Mouse (Mus musculus): ENCODE results near the gene Hipk4. TPM values are rescaled to one million over a fixed set of nuclear protein-coding genes. Genes with fewer than 3 reads are reported as not detected.

The Hipk4 gene
- polyA plus RNA-seq, 1 experiment, result 0.48 TPM

GRCm38 (mm10) chr7:27549597-27549996 lies 26.5 kb downstream of the Hipk4 start:
- H3K27ac ChIP-seq (ENCODE audit: insufficient read depth, low read depth, low read length), result peak overlapping the region; percentile 13; the same call in 1 of the 2 replicates
- H3K36me3 ChIP-seq (ENCODE audit: control insufficient read depth, insufficient read depth, low read length), result no peaks in the 10 kb centered on the region
- TF ChIP-seq POLR2A (IDR thresholded peaks at IDR 0.05; ENCODE audit: low read depth, low read length) (no peak), CTCF (conservative IDR thresholded peaks at IDR 0.05; ENCODE audit: insufficient read depth, insufficient read length, low read depth, low read length) (no peak)
- no peak overlapping the region for H3K4me3 ChIP-seq (ENCODE audit: insufficient read depth, low read depth, low read length)
- no peaks in the 10 kb centered on the region for H3K27me3 ChIP-seq (replicated peaks; ENCODE audit: control insufficient read depth, insufficient read depth, low read length)
- DNase-seq, result peak; percentile 23
- 54% methylated on average over 6 of the region's 6 CpGs for WGBS
- H3K4me1 ChIP-seq (ENCODE audit: control insufficient read depth, insufficient read depth, low read length), result peaks cover 4% of the 10 kb centered on the region; the same call in 1 of the 2 replicates

- Histone ChIP-seq H3K36me3 (ENCODE audit: control insufficient read depth, insufficient read depth, low read length) (no peaks in the 10 kb centered on the region), H3K4me1 (ENCODE audit: control insufficient read depth, insufficient read depth, low read length) (peaks cover 4% of the 10 kb centered on the region; the same call in 1 of the 2 replicates), H3K27ac (ENCODE audit: insufficient read depth, low read depth, low read length) (no peak overlapping the region; the same call in 1 of the 2 replicates), H3K4me3 (ENCODE audit: insufficient read depth, low read depth, low read length) (peak overlapping the region; percentile 7), H3K27me3 (replicated peaks; ENCODE audit: control insufficient read depth, insufficient read depth, low read length) (no peaks in the 10 kb centered on the region)
- DNase-seq, result no peak
- 48% methylated on average over 5 of the region's 5 CpGs for WGBS
- TF ChIP-seq POLR2A (IDR thresholded peaks at IDR 0.05; ENCODE audit: low read depth, low read length) (no peak), CTCF (conservative IDR thresholded peaks at IDR 0.05; ENCODE audit: insufficient read depth, insufficient read length, low read depth, low read length) (no peak)
These were observed 29.0 kb downstream of the Hipk4 start for GRCm38 (mm10) chr7:27552070-27552469.

GRCm38 (mm10) chr7:27552931-27553513 lies 30.0 kb downstream of the Hipk4 start, which contains the start of the genes Pld3 and 2310022A10Rik:
Gene Pld3 (minus strand): TSS chr7:27553218.
Gene 2310022A10Rik (plus strand): TSS chr7:27553233.
- TF ChIP-seq CTCF (conservative IDR thresholded peaks at IDR 0.05; ENCODE audit: insufficient read depth, insufficient read length, low read depth, low read length) (no peak), POLR2A (IDR thresholded peaks at IDR 0.05; ENCODE audit: low read depth, low read length) (peak; percentile 58)
- WGBS, result under 1% methylated on average over 41 of the region's 41 CpGs

GRCm38 (mm10) chr7:27560291-27560887 lies 37.3 kb downstream of the Hipk4 start:
- TF ChIP-seq POLR2A (IDR thresholded peaks at IDR 0.05; ENCODE audit: low read depth, low read length) (no peak), CTCF (conservative IDR thresholded peaks at IDR 0.05; ENCODE audit: insufficient read depth, insufficient read length, low read depth, low read length) (no peak)
- H3K4me3 ChIP-seq (ENCODE audit: insufficient read depth, low read depth, low read length), result no peak overlapping the region
- no peak for DNase-seq
- H3K4me1 ChIP-seq (ENCODE audit: control insufficient read depth, insufficient read depth, low read length), result no peaks in the 10 kb centered on the region
- no peak overlapping the region for H3K27ac ChIP-seq (ENCODE audit: insufficient read depth, low read depth, low read length)
- WGBS, result 46% methylated on average over 8 of the region's 8 CpGs
- H3K36me3 ChIP-seq (ENCODE audit: control insufficient read depth, insufficient read depth, low read length), result no peaks in the 10 kb centered on the region
- no peaks in the 10 kb centered on the region for H3K27me3 ChIP-seq (replicated peaks; ENCODE audit: control insufficient read depth, insufficient read depth, low read length)

More at GRCm38 (mm10) chr7:27552931-27553513, 30.0 kb downstream of the Hipk4 start, which contains the start of the genes Pld3 and 2310022A10Rik:
- peak within 1 kb of the TSS; percentile 80 for H3K4me3 ChIP-seq (ENCODE audit: insufficient read depth, low read depth, low read length)
- no peaks in the 10 kb centered on the region for H3K36me3 ChIP-seq (ENCODE audit: control insufficient read depth, insufficient read depth, low read length)
- DNase-seq, result peak; percentile 99
- no peaks in the 10 kb centered on the region for H3K27me3 ChIP-seq (replicated peaks; ENCODE audit: control insufficient read depth, insufficient read depth, low read length)
- peaks cover 4% of the 10 kb centered on the region; the same call in 1 of the 2 replicates for H3K4me1 ChIP-seq (ENCODE audit: control insufficient read depth, insufficient read depth, low read length)
- H3K27ac ChIP-seq (ENCODE audit: insufficient read depth, low read depth, low read length), result peak within 1 kb of the TSS; percentile 72

GRCm38 (mm10) chr7:27560978-27561377 lies 37.9 kb downstream of the Hipk4 start:
- Histone ChIP-seq H3K36me3 (ENCODE audit: control insufficient read depth, insufficient read depth, low read length) (no peaks in the 10 kb centered on the region), H3K27me3 (replicated peaks; ENCODE audit: control insufficient read depth, insufficient read depth, low read length) (no peaks in the 10 kb centered on the region), H3K27ac (ENCODE audit: insufficient read depth, low read depth, low read length) (no peak overlapping the region), H3K4me3 (ENCODE audit: insufficient read depth, low read depth, low read length) (no peak overlapping the region), H3K4me1 (ENCODE audit: control insufficient read depth, insufficient read depth, low read length) (no peaks in the 10 kb centered on the region)
- WGBS, result 77% methylated on average over 1 of the region's 1 CpGs
- DNase-seq, result no peak
- TF ChIP-seq CTCF (conservative IDR thresholded peaks at IDR 0.05; ENCODE audit: insufficient read depth, insufficient read length, low read depth, low read length) (no peak), POLR2A (IDR thresholded peaks at IDR 0.05; ENCODE audit: low read depth, low read length) (no peak)

GRCm38 (mm10) chr7:27569580-27570224 lies 46.6 kb downstream of the Hipk4 start:
- no peak overlapping the region for H3K27ac ChIP-seq (ENCODE audit: insufficient read depth, low read depth, low read length)
- DNase-seq, result no peak
- H3K4me1 ChIP-seq (ENCODE audit: control insufficient read depth, insufficient read depth, low read length), result no peaks in the 10 kb centered on the region
- H3K36me3 ChIP-seq (ENCODE audit: control insufficient read depth, insufficient read depth, low read length), result no peaks in the 10 kb centered on the region; the same call in none of the 2 replicates
- H3K27me3 ChIP-seq (replicated peaks; ENCODE audit: control insufficient read depth, insufficient read depth, low read length), result no peaks in the 10 kb centered on the region
- TF ChIP-seq CTCF (conservative IDR thresholded peaks at IDR 0.05; ENCODE audit: insufficient read depth, insufficient read length, low read depth, low read length) (no peak), POLR2A (IDR thresholded peaks at IDR 0.05; ENCODE audit: low read depth, low read length) (no peak)
- WGBS, result 83% methylated on average over 5 of the region's 5 CpGs
- no peak overlapping the region for H3K4me3 ChIP-seq (ENCODE audit: insufficient read depth, low read depth, low read length)

- no peaks in the 10 kb centered on the region; the same call in none of the 2 replicates for H3K36me3 ChIP-seq (ENCODE audit: control insufficient read depth, insufficient read depth, low read length)
- no peak for DNase-seq
- H3K27me3 ChIP-seq (replicated peaks; ENCODE audit: control insufficient read depth, insufficient read depth, low read length), result no peaks in the 10 kb centered on the region
These were observed 49.1 kb downstream of the Hipk4 start for GRCm38 (mm10) chr7:27572133-27572532.

More at GRCm38 (mm10) chr7:27572133-27572532, 49.1 kb downstream of the Hipk4 start:
- H3K4me3 ChIP-seq (ENCODE audit: insufficient read depth, low read depth, low read length), result no peak overlapping the region
- H3K27ac ChIP-seq (ENCODE audit: insufficient read depth, low read depth, low read length), result no peak overlapping the region
- WGBS, result 97% methylated on average over 4 of the region's 4 CpGs
- H3K4me1 ChIP-seq (ENCODE audit: control insufficient read depth, insufficient read depth, low read length), result no peaks in the 10 kb centered on the region
- no peak for TF ChIP-seq POLR2A (IDR thresholded peaks at IDR 0.05; ENCODE audit: low read depth, low read length)
